Mouse (Mus musculus) hindbrain, embryonic 11.5 days (tissue): ENCODE data around the gene Gbf1. TPM values are rescaled to one million over a fixed set of nuclear protein-coding genes. Genes with fewer than 3 reads are reported as not detected.
A peak's percentile ranks its signal among the peaks of the same experiment; 100 is the strongest.

Experiments
- ATAC-seq: fragments of 200-750 bp; cut with Nextera tagmentation; 2 replicates; pipeline ENCODE4 v1.8.0; 2017; ENCODE audit warnings: mild to moderate bottlenecking, moderate TSS enrichment, moderate library complexity; ENCODE audit not compliant: low FRiP score
- DNase-seq: peaks from one replicate; pipeline ENCODE4 v3.0.0-alpha.2; 2015; ENCODE audit warnings: low spot score
- H3K27ac ChIP-seq: fragments of 300-500 bp; sonication (generic); 2 replicates; pipeline ENCODE4 v1.5.1; 2014; ENCODE audit warnings: mild to moderate bottlenecking, low read depth, low read length
- H3K27me3 ChIP-seq: fragments of 300-500 bp; sonication (generic); 2 replicates; pipeline ENCODE4 v1.6.1; 2014; ENCODE audit warnings: mild to moderate bottlenecking, low read length, moderate library complexity, mixed read lengths; ENCODE audit not compliant: control insufficient read depth, insufficient read depth
- H3K36me3 ChIP-seq: fragments of 300-500 bp; sonication (generic); 2 replicates; pipeline ENCODE4 v1.6.1; 2014; ENCODE audit warnings: mild to moderate bottlenecking, low read length, moderate library complexity, mixed read lengths; ENCODE audit not compliant: control insufficient read depth, insufficient read depth
- H3K4me1 ChIP-seq: fragments of 300-500 bp; sonication (generic); replicated peaks from 2 replicates; pipeline ENCODE4 v1.6.1; 2014; ENCODE audit warnings: low read length, mixed read lengths; ENCODE audit not compliant: control insufficient read depth, insufficient read depth
- H3K4me2 ChIP-seq: fragments of 300-500 bp; sonication (generic); replicated peaks from 2 replicates; pipeline ENCODE4 v1.6.1; 2014; ENCODE audit warnings: mild to moderate bottlenecking, low read depth, low read length
- H3K4me3 ChIP-seq: fragments of 300-500 bp; sonication (generic); 2 replicates; pipeline ENCODE4 v1.5.1; 2014; ENCODE audit warnings: low read depth, low read length
- H3K9ac ChIP-seq: fragments of 300-500 bp; sonication (generic); 2 replicates; pipeline ENCODE4 v1.6.1; 2014; ENCODE audit warnings: low read depth, low read length
- H3K9me3 ChIP-seq: fragments of 300-500 bp; sonication (generic); 2 replicates; pipeline ENCODE4 v1.6.1; 2016; ENCODE audit warnings: low read length; ENCODE audit not compliant: control insufficient read depth
- WGBS: fragments of 180-500 bp; shearing (Covaris S2); extraction: QIAGEN DNeasy Blood & Tissue Kit; methylation state at CpG from one replicate; pipeline ENCODE4 v1.1.7; 2014; 5-methylcytosine and 5-hydroxymethylcytosine counted together
- polyA plus RNA-seq: library from polyadenylated mRNA; unstranded; fragments of >200 nt; fragmentation: Nextera tagmentation; extraction: Ambion mirVana; gene quantifications from 2 replicates; pipeline ENCODE4 v1.2.1, GENCODE M21; 2014

Gbf1 gene
- 43.8 and 63.0 TPM in 2 replicates for polyA plus RNA-seq

- under 1% methylated on average over 33 of the region's 37 CpGs for WGBS
- ATAC-seq (peak; percentile 99), DNase-seq (peak; percentile 91)
- Histone ChIP-seq H3K9ac (peak within 1 kb of the TSS; percentile 70), H3K27ac (0 out of 2 replicates have a peak within 1 kb of the TSS, but pooled peaks have one; percentile 51), H3K36me3 (no peaks in the 10 kb centered on the region), H3K4me2 (peak within 1 kb of the TSS; percentile 87), H3K4me3 (peak within 1 kb of the TSS; percentile 87), H3K27me3 (peaks cover 30% of the 10 kb centered on the region), H3K4me1 (peaks cover 8% of the 10 kb centered on the region; the same call in 1 of the 2 replicates), H3K9me3 (no peaks in the 10 kb centered on the region)
Observed at GRCm38 (mm10) chr19:46152127-46152803, at the start of gene Gbf1. TSS of gene Gbf1 (plus strand) at chr19:46152509.

- H3K36me3 ChIP-seq: no peaks in the 10 kb centered on the region
- no peak for DNase-seq
- no peaks in the 10 kb centered on the region for H3K9me3 ChIP-seq
- no peaks in the 10 kb centered on the region for H3K27me3 ChIP-seq
- no peaks in the 10 kb centered on the region for H3K4me1 ChIP-seq
- no peak overlapping the region for H3K27ac ChIP-seq
- no peak for ATAC-seq
- WGBS: 88% methylated on average over 6 of the region's 6 CpGs
- H3K4me3 ChIP-seq: no peak overlapping the region
- H3K9ac ChIP-seq: no peak overlapping the region
- H3K4me2 ChIP-seq: no peak overlapping the region
Observed at GRCm38 (mm10) chr19:46103437-46104186, 48.7 kb upstream of the Gbf1 start.

GRCm38 (mm10) chr19:46104187-46104557, 48.1 kb upstream of the Gbf1 start:
- no peak overlapping the region for H3K4me3 ChIP-seq
- no peak overlapping the region for H3K27ac ChIP-seq
- DNase-seq (no peak), ATAC-seq (no peak)
- H3K4me1 ChIP-seq: no peaks in the 10 kb centered on the region
- no peaks in the 10 kb centered on the region for H3K27me3 ChIP-seq
- no peak overlapping the region for H3K4me2 ChIP-seq
- 78% methylated on average over 2 of the region's 2 CpGs for WGBS
- H3K9ac ChIP-seq: no peak overlapping the region
- no peaks in the 10 kb centered on the region for H3K9me3 ChIP-seq
- no peaks in the 10 kb centered on the region for H3K36me3 ChIP-seq

GRCm38 (mm10) chr19:46110214-46110613, 42.1 kb upstream of the Gbf1 start:
- Histone ChIP-seq H3K27me3 (no peaks in the 10 kb centered on the region), H3K9ac (no peak overlapping the region), H3K9me3 (no peaks in the 10 kb centered on the region), H3K27ac (no peak overlapping the region), H3K4me3 (no peak overlapping the region), H3K4me1 (no peaks in the 10 kb centered on the region), H3K4me2 (no peak overlapping the region), H3K36me3 (no peaks in the 10 kb centered on the region)
- DNase-seq (no peak), ATAC-seq (no peak)
- WGBS: 74% methylated on average over 2 of the region's 2 CpGs

GRCm38 (mm10) chr19:46110781-46111180, 41.5 kb upstream of the Gbf1 start:
- ATAC-seq (no peak), DNase-seq (no peak)
- Histone ChIP-seq H3K27ac (no peak overlapping the region), H3K9ac (no peak overlapping the region), H3K4me1 (no peaks in the 10 kb centered on the region), H3K4me2 (no peak overlapping the region), H3K4me3 (no peak overlapping the region), H3K36me3 (no peaks in the 10 kb centered on the region), H3K27me3 (no peaks in the 10 kb centered on the region), H3K9me3 (no peaks in the 10 kb centered on the region)
- WGBS: 88% methylated on average over 5 of the region's 5 CpGs

GRCm38 (mm10) chr19:46114617-46115016, 37.7 kb upstream of the Gbf1 start:
- H3K4me3 ChIP-seq: no peak overlapping the region
- H3K36me3 ChIP-seq: no peaks in the 10 kb centered on the region
- 63% methylated on average over 4 of the region's 4 CpGs for WGBS
- no peak overlapping the region for H3K9ac ChIP-seq
- no peak overlapping the region for H3K27ac ChIP-seq
- no peak overlapping the region for H3K4me2 ChIP-seq
- H3K27me3 ChIP-seq: no peaks in the 10 kb centered on the region
- H3K9me3 ChIP-seq: no peaks in the 10 kb centered on the region
- ATAC-seq (no peak), DNase-seq (no peak)
- H3K4me1 ChIP-seq: no peaks in the 10 kb centered on the region

GRCm38 (mm10) chr19:46119458-46119857, 32.9 kb upstream of the Gbf1 start:
- DNase-seq (no peak), ATAC-seq (no peak)
- H3K36me3 ChIP-seq: no peaks in the 10 kb centered on the region
- H3K27me3 ChIP-seq: no peaks in the 10 kb centered on the region
- H3K4me1 ChIP-seq: no peaks in the 10 kb centered on the region
- 91% methylated on average over 3 of the region's 3 CpGs for WGBS
- no peak overlapping the region for H3K4me3 ChIP-seq
- H3K4me2 ChIP-seq: no peak overlapping the region
- no peak overlapping the region for H3K9ac ChIP-seq
- H3K9me3 ChIP-seq: no peaks in the 10 kb centered on the region
- no peak overlapping the region for H3K27ac ChIP-seq

- WGBS: 77% methylated on average over 6 of the region's 6 CpGs
- H3K9me3 ChIP-seq: no peaks in the 10 kb centered on the region
Observed at GRCm38 (mm10) chr19:46120872-46121271, 31.4 kb upstream of the Gbf1 start.

GRCm38 (mm10) chr19:46123876-46124275, 28.4 kb upstream of the Gbf1 start:
- ATAC-seq (no peak), DNase-seq (no peak)
- Histone ChIP-seq H3K27ac (no peak overlapping the region), H3K4me3 (no peak overlapping the region), H3K4me1 (no peaks in the 10 kb centered on the region), H3K36me3 (no peaks in the 10 kb centered on the region), H3K9ac (no peak overlapping the region), H3K4me2 (no peak overlapping the region), H3K27me3 (no peaks in the 10 kb centered on the region), H3K9me3 (no peaks in the 10 kb centered on the region)
- WGBS: 91% methylated on average over 3 of the region's 3 CpGs

More at GRCm38 (mm10) chr19:46120872-46121271, 31.4 kb upstream of the Gbf1 start:
- H3K4me2 ChIP-seq: no peak overlapping the region
- H3K4me3 ChIP-seq: no peak overlapping the region
- no peaks in the 10 kb centered on the region for H3K36me3 ChIP-seq
- no peak for ATAC-seq
- no peak overlapping the region for H3K9ac ChIP-seq
- DNase-seq: no peak
- H3K4me1 ChIP-seq: no peaks in the 10 kb centered on the region
- no peaks in the 10 kb centered on the region for H3K27me3 ChIP-seq
- H3K27ac ChIP-seq: no peak overlapping the region
